Mouse (Mus musculus) C2C12 (cell line): Measurements from ENCODE around the gene Gm42791. TPM values are rescaled to one million over a fixed set of nuclear protein-coding genes. Genes with fewer than 3 reads are reported as not detected.
A peak's percentile ranks its signal among the peaks of the same experiment; 100 is the strongest.

ENCODE experiments used
- H3K27me3 ChIP-seq: one replicate; pipeline ENCODE4 v1.6.1; 2011; ENCODE audit not compliant: control insufficient read depth, insufficient read depth, insufficient read length
- H3K36me3 ChIP-seq: one replicate; pipeline ENCODE4 v1.6.1; 2011; ENCODE audit not compliant: control insufficient read depth, insufficient read depth
- H3K4me3 ChIP-seq: one replicate; pipeline ENCODE4 v1.5.1; 2011; ENCODE audit warnings: mild to moderate bottlenecking, control low read depth; ENCODE audit not compliant: poor library complexity, insufficient read depth, severe bottlenecking
- H3K79me2 ChIP-seq: one replicate; pipeline ENCODE4 v1.6.1; 2011; ENCODE audit not compliant: control insufficient read depth, insufficient read depth
- H3K79me3 ChIP-seq: one replicate; pipeline ENCODE4 v1.6.1; 2011; ENCODE audit warnings: low read depth, control low read depth
- H3ac ChIP-seq: one replicate; pipeline ENCODE3; 2011; ENCODE audit warnings: low read depth; ENCODE audit not compliant: control insufficient read depth, insufficient read length
- CEBPB ChIP-seq: IDR thresholded peaks from one replicate; pipeline ENCODE4 v1.6.1; 2011; ENCODE audit warnings: low read depth, mild to moderate bottlenecking, control low read depth, moderate library complexity
- CTCF ChIP-seq: IDR thresholded peaks from one replicate; pipeline ENCODE4 v1.5.1; 2011; ENCODE audit not compliant: control insufficient read depth, insufficient read depth, insufficient read length
- FOSL1 ChIP-seq: IDR thresholded peaks from one replicate; pipeline ENCODE4 v1.8.0; 2011; ENCODE audit warnings: mild to moderate bottlenecking, low read length; ENCODE audit not compliant: poor library complexity, insufficient read depth, severe bottlenecking
- MAX ChIP-seq: IDR thresholded peaks from one replicate; pipeline ENCODE4 v1.6.1; 2011; ENCODE audit warnings: mild to moderate bottlenecking, control low read depth
- MYOD1 ChIP-seq: IDR thresholded peaks from one replicate; pipeline ENCODE4 v1.6.1; 2011; ENCODE audit warnings: low read depth; ENCODE audit not compliant: control insufficient read depth, insufficient read length
- MYOG ChIP-seq: IDR thresholded peaks from one replicate; pipeline ENCODE4 v1.6.1; 2011; ENCODE audit not compliant: control insufficient read depth, insufficient read length; ENCODE audit errors: extremely low read depth
- USF1 ChIP-seq: IDR thresholded peaks from one replicate; pipeline ENCODE4 v1.6.1; 2011; ENCODE audit warnings: low read depth, mild to moderate bottlenecking, control low read depth, moderate library complexity
- polyA plus RNA-seq: library from polyadenylated mRNA; unstranded; fragments of >200 nt; fragmentation: generic; extraction: Trizol; gene quantifications from one replicate; pipeline ENCODE4 v1.2.1, GENCODE M21; 2012; ENCODE audit warnings: missing spikeins

Gm42791 gene
- polyA plus RNA-seq, 1 experiment: not detected

DNA sequence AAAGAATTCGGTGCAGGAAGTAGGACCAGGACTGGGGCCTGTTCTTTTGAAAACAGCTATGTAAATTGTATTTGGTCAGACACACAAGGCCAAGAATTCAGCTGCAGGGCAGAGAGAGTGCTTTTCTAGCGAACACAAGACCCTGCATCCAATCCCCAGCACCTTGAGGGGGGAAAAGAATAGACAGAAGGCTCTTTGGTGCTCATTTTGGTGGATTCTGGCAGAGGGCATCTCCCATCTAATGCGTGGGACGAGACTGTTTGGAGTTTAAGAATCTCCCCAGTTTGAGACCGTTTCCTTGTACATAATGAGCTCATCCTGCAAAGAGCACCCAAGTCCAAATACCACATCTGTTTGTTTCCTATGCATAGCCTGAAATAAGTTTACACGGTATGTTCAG lies 28.6 kb downstream of the Gm42791 start:
- no peak overlapping the region for H3K4me3 ChIP-seq
- H3K36me3 ChIP-seq: no peaks in the 10 kb centered on the region
- no peak for TF ChIP-seq FOSL1
- TF ChIP-seq USF1: no peak
- no peak for TF ChIP-seq CTCF
- no peak for TF ChIP-seq MYOG
- no peak for TF ChIP-seq MAX
- no peak for TF ChIP-seq MYOD1
- TF ChIP-seq CEBPB: no peak
- no peaks in the 10 kb centered on the region for H3K79me2 ChIP-seq
- H3ac ChIP-seq: no peak overlapping the region
- no peaks in the 10 kb centered on the region for H3K27me3 ChIP-seq
- no peaks in the 10 kb centered on the region for H3K79me3 ChIP-seq

DNA sequence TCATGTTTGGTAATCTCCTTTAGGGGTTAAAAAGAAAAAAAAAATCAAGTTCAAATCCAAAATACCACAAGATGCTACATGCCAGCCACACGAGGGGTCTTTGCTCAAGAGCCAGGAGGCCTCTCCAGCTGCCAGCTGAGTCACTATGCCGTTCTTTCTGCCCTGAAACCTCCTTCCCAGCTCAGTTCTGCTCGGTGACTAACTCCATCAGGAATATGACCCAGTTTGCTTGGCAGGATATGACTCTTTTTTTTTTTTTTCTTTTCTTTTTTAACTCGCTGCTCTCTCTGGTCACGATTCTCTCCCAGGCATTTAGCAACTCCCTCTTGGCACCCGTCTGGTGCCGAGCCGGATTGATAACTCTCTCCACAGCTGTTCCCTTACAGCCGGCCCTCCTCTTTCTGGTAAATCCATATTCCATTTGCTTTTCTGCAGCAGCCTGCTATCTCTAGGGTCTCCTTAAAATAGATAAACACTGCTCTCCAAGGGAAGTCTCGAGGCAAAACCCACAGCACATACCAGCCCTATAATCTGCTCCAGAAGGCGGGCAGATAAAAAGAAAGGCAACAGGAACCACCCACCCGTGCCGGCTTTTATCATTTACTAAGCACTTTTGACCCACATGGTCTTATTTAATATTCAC lies 29.1 kb downstream of the Gm42791 start:
- no peaks in the 10 kb centered on the region for H3K36me3 ChIP-seq
- H3K79me2 ChIP-seq: no peaks in the 10 kb centered on the region
- TF ChIP-seq USF1 (no peak), CTCF (no peak), MYOG (no peak), MAX (peak; percentile 75), FOSL1 (peak; percentile 42), CEBPB (no peak), MYOD1 (peak; percentile 64)
- H3K4me3 ChIP-seq: no peak overlapping the region
- no peaks in the 10 kb centered on the region for H3K79me3 ChIP-seq
- H3ac ChIP-seq: no peak overlapping the region
- H3K27me3 ChIP-seq: no peaks in the 10 kb centered on the region

DNA sequence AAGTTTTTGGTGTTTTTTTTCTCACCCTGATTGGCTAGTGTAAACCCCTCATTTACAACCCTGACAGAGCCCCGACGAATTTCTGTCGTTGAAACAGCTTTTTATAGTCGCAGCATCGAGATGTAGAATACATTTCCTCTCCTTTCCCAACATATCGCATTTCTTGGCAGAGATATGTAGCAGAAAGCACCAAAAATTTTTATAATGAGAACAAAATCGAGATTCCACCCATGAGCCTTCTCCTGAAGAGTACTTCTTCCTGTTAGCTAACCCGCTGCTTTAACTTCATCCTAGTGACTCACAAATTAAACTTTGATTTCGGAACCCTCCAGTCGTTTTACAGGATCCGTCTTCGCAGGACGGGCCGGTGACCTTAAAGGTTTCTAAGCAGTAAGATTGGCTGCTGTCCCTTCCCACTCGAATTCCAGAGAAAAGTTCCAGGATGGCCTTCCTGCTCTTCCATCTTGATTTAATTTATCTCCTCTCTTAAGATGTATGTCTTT lies 29.8 kb downstream of the Gm42791 start:
- TF ChIP-seq MYOD1 (no peak), CTCF (no peak), CEBPB (no peak), MYOG (no peak), USF1 (no peak), MAX (no peak), FOSL1 (no peak)
- H3K27me3 ChIP-seq: no peaks in the 10 kb centered on the region
- no peak overlapping the region for H3K4me3 ChIP-seq
- H3K36me3 ChIP-seq: no peaks in the 10 kb centered on the region
- H3ac ChIP-seq: peak overlapping the region; percentile 27
- H3K79me2 ChIP-seq: no peaks in the 10 kb centered on the region
- H3K79me3 ChIP-seq: no peaks in the 10 kb centered on the region

DNA sequence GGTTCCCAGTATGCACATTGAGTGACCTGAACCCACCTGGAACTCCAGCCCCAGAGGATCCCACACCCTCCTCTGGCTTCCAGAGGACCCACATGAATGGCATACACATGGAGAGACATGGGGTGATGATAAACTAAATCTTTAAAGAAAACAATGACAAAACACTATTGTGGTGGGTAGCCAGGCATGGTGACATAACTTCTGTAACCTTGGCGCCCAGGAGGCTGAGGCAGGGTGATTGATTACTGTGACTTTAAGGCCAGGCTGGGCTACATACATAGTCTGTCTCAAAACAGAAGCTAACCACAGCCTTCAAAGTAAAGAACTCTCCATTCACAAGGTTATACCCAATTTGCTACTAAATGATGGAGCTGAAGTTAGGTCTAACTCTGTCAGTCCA lies 30.7 kb downstream of the Gm42791 start:
- no peak for TF ChIP-seq MAX
- no peak for TF ChIP-seq MYOG
- TF ChIP-seq FOSL1: no peak
- TF ChIP-seq MYOD1: no peak
- TF ChIP-seq USF1: no peak
- TF ChIP-seq CEBPB: no peak
- TF ChIP-seq CTCF: no peak
- no peak overlapping the region for H3ac ChIP-seq
- H3K4me3 ChIP-seq: no peak overlapping the region
- H3K36me3 ChIP-seq: no peaks in the 10 kb centered on the region
- no peaks in the 10 kb centered on the region for H3K79me3 ChIP-seq
- no peaks in the 10 kb centered on the region for H3K27me3 ChIP-seq
- no peaks in the 10 kb centered on the region for H3K79me2 ChIP-seq

DNA sequence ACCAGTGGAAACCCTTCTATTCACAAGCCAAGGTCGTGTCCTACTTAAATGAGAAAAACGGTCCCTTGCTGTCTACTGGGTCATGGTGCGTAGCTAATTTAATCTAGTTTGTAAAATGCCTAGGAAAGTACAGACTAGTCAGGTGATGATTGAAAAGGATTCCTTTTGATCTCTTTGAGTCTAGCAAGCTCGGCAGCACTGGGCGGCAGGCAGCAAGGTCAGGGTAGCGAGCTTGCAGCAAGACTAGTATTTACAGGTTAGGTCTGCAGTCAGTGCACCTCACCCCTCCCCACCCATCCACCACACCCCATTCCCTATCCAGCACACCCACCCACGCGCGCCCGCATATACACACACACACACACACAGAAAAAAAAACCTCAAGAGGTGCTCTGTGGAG lies 34.7 kb downstream of the Gm42791 start:
- no peaks in the 10 kb centered on the region for H3K27me3 ChIP-seq
- no peaks in the 10 kb centered on the region for H3K36me3 ChIP-seq
- H3K79me2 ChIP-seq: no peaks in the 10 kb centered on the region
- H3K4me3 ChIP-seq: no peak overlapping the region
- H3K79me3 ChIP-seq: no peaks in the 10 kb centered on the region
- TF ChIP-seq FOSL1: no peak
- TF ChIP-seq MAX: no peak
- no peak for TF ChIP-seq MYOG
- no peak for TF ChIP-seq CTCF
- no peak for TF ChIP-seq MYOD1
- TF ChIP-seq CEBPB: no peak
- TF ChIP-seq USF1: no peak
- H3ac ChIP-seq: no peak overlapping the region
